Mouse (Mus musculus): ENCODE results near the gene Tlx1. TPM values are rescaled to one million over a fixed set of nuclear protein-coding genes. Genes with fewer than 3 reads are reported as not detected.
A peak's percentile ranks its signal among the peaks of the same experiment; 100 is the strongest.

Gene Tlx1
- total RNA-seq, 2 experiments from 2014 or later = not detected

GRCm38 (mm10) chr19:45158896-45159295 is 8.4 kb downstream of the Tlx1 start:
- DNase-seq = no peak

- DNase-seq = no peak
Measured at GRCm38 (mm10) chr19:45159491-45159890, 9.0 kb downstream of the Tlx1 start.

- no peak for DNase-seq
Measured at GRCm38 (mm10) chr19:45159991-45160390, 9.5 kb downstream of the Tlx1 start.

- no peak for DNase-seq
Measured at GRCm38 (mm10) chr19:45160523-45160922, 10.0 kb downstream of the Tlx1 start.

- peak; percentile 23 for DNase-seq
Measured at GRCm38 (mm10) chr19:45161093-45161492, 10.6 kb downstream of the Tlx1 start.

- DNase-seq = no peak
Measured at GRCm38 (mm10) chr19:45162181-45162580, 11.7 kb downstream of the Tlx1 start.

GRCm38 (mm10) chr19:45162871-45163270 is 12.4 kb downstream of the Tlx1 start:
- no peak for DNase-seq

GRCm38 (mm10) chr19:45170451-45170850 is 20.0 kb downstream of the Tlx1 start:
- no peak for DNase-seq

- no peak for DNase-seq
Measured at GRCm38 (mm10) chr19:45174803-45175202, 24.3 kb downstream of the Tlx1 start.

GRCm38 (mm10) chr19:45176269-45176668 is 25.8 kb downstream of the Tlx1 start:
- peak; percentile 23 for DNase-seq

- DNase-seq = peak; percentile 51
Measured at GRCm38 (mm10) chr19:45177004-45177737, 26.7 kb downstream of the Tlx1 start.

GRCm38 (mm10) chr19:45179451-45179850 is 29.0 kb downstream of the Tlx1 start:
- DNase-seq = no peak

GRCm38 (mm10) chr19:45180447-45180846 is 30.0 kb downstream of the Tlx1 start:
- no peak for DNase-seq

- no peak for DNase-seq
Measured at GRCm38 (mm10) chr19:45194651-45195050, 44.2 kb downstream of the Tlx1 start.

- DNase-seq = no peak
Measured at GRCm38 (mm10) chr19:45196967-45197366, 46.5 kb downstream of the Tlx1 start.

GRCm38 (mm10) chr19:45205311-45206105 is 55.0 kb downstream of the Tlx1 start:
- DNase-seq = no peak

Other genes starting within 250 kb of the Tlx1 start
- 10 to 100 TPM; 11.1 to 11.7 TPM for gene Slf2, start 219.5 kb upstream of the Tlx1 start, total RNA-seq (2021)
- gene Sema4g, start 161.6 kb upstream of the Tlx1 start, total RNA-seq (2021) = under 1 TPM; 0.19 to 0.33 TPM
- gene Twnk, start 145.0 kb upstream of the Tlx1 start, total RNA-seq (2021) = 10 to 100 TPM; 16.2 to 16.6 TPM
- 10 to 100 TPM; 32.8 to 36.4 TPM for gene Mrpl43, start 144.2 kb upstream of the Tlx1 start, total RNA-seq (2021)
- gene Lzts2, start 136.3 kb upstream of the Tlx1 start, total RNA-seq (2021) = 10 to 100 TPM; 19.2 to 22.9 TPM
- gene Pdzd7, start 105.0 kb upstream of the Tlx1 start, total RNA-seq (2021) = 1 to 10 TPM; 5.4 to 5.9 TPM
- gene Sfxn3, start 103.2 kb upstream of the Tlx1 start, total RNA-seq (2021) = 10 to 100 TPM; 20.7 to 22.5 TPM
- gene Kazald1, start 75.4 kb upstream of the Tlx1 start, total RNA-seq (2021) = 1 to 10 TPM; 5.4 to 6.3 TPM
- 10 to 100 TPM; 34.0 to 41.1 TPM for gene Lbx1, start 85.1 kb downstream of the Tlx1 start, total RNA-seq (2021)
- 10 to 100 TPM; 18.8 to 23.0 TPM for gene Btrc, start 213.1 kb downstream of the Tlx1 start, total RNA-seq (2021)